In the genomic region with DNA sequence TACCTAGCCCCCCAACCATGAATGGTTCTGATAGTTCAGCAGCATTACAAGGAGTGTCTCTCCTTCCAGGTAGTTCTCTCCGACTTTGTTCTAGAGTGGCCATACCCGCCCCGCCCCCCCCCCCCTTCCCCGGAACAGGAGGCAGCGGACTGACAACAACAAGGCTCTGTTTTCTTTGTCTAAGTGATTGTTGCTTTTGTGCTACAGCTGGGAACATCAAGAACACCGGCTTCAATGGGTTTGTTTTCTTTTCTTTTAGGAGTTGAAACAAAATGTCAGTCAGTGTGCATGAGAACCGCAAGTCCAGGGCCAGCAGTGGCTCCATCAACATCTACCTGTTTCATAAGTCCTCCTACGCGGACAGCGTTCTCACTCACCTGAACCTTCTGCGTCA, we compare ENCODE assay signal across 10 mouse cellular contexts. TPM values are rescaled to one million over a fixed set of nuclear protein-coding genes. Genes with fewer than 3 reads are reported as not detected.
DNase-seq lines count a peak whose midpoint lies in the region; ATAC-seq and TF ChIP-seq lines count a peak whose summit lies in the region.
"Had no signal": no experiment of that assay in that cellular context is flagged by ENCODE, and none has a peak within 500 bp of the region (broad histone marks: within the 10 kb centered on the region; RNA-seq: fewer than 3 reads in every experiment).

No protein-coding gene starts in this region.

- H3K27me3 ChIP-seq in heart, embryonic 16.5 days (ENCODE audit: control insufficient read depth, insufficient read depth, low read length): 0 out of 2 replicates have a peak, but pooled peaks cover 2% of the 10 kb centered on the region
- no peaks in the 10 kb centered on the region for H3K27me3 ChIP-seq in heart, adult 2 months (ENCODE audit: control insufficient read depth, insufficient read depth, low read length)
- H3K27me3 ChIP-seq in forebrain, embryonic 16.5 days (replicated peaks; ENCODE audit: control insufficient read depth, insufficient read depth, low read length): no peaks in the 10 kb centered on the region
- H3K27me3 ChIP-seq in midbrain, embryonic 13.5 days: no peaks in the 10 kb centered on the region

- TF ChIP-seq CTCF in heart, adult 2 months (IDR thresholded peaks at IDR 0.05): no peak
- no peak for TF ChIP-seq CTCF in brain, embryonic 14.5 days (IDR thresholded peaks at IDR 0.05; ENCODE audit: borderline replicate concordance, extremely low read depth, insufficient read depth, insufficient read length)

- peaks cover 54% of the 10 kb centered on the region for H3K4me1 ChIP-seq in heart, embryonic 16.5 days (ENCODE audit: control insufficient read depth, insufficient read depth, low read length)
- H3K4me1 ChIP-seq in heart, adult 2 months (ENCODE audit: control insufficient read depth, insufficient read depth, low read length): peaks cover 28% of the 10 kb centered on the region
- peaks cover 71% of the 10 kb centered on the region for H3K4me1 ChIP-seq in forebrain, embryonic 16.5 days (replicated peaks; ENCODE audit: control insufficient read depth, insufficient read depth, low read length)
- H3K4me1 ChIP-seq in midbrain, embryonic 13.5 days (replicated peaks): peaks cover 89% of the 10 kb centered on the region

- no peaks in the 10 kb centered on the region for H3K9me3 ChIP-seq in heart, embryonic 16.5 days (replicated peaks; ENCODE audit: control insufficient read depth, low read length)
- no peaks in the 10 kb centered on the region for H3K9me3 ChIP-seq in forebrain, embryonic 16.5 days (ENCODE audit: control insufficient read depth, low read length)
- no peaks in the 10 kb centered on the region for H3K9me3 ChIP-seq in midbrain, embryonic 13.5 days

- intact Hi-C loops in heart, adult 2 months (cut with DNase I): loop anchor here (5.0 kb wide), 3 partner anchors 68 to 303 kb away; no protein-coding TSS in a partner anchor

- no peak overlapping the region for H3K9ac ChIP-seq in heart, embryonic 16.5 days (ENCODE audit: low read length)
- H3K9ac ChIP-seq in heart, adult 2 months (ENCODE audit: low read depth, low read length): no peak overlapping the region
- H3K9ac ChIP-seq in forebrain, embryonic 16.5 days (replicated peaks; ENCODE audit: low read depth, low read length): peak overlapping the region; percentile 97
- H3K9ac ChIP-seq in midbrain, embryonic 13.5 days (replicated peaks): peak overlapping the region; percentile 95

- H3K27ac ChIP-seq in heart, embryonic 16.5 days (ENCODE audit: low read length): no peak overlapping the region
- H3K27ac ChIP-seq in heart, adult 2 months: no peak overlapping the region
- H3K27ac ChIP-seq in forebrain, embryonic 16.5 days (ENCODE audit: low read length): peak overlapping the region; percentile 99
- no peak overlapping the region for H3K27ac ChIP-seq in midbrain, embryonic 13.5 days

- DNase-seq in heart, adult 2 months: no peak
- DNase-seq in brain, embryonic 14.5 days (ENCODE audit: low read depth): peak; percentile 32
- no peak for DNase-seq in cerebellum, postnatal 25 days
- no peak for DNase-seq in right cerebral cortex, adult 18-20 months
- no peak for DNase-seq in B cell, adult 2 months
- DNase-seq: cerebellum, postnatal 10 days; gastrocnemius, postnatal 36 days had no signal

- no peaks in the 10 kb centered on the region for H3K79me2 ChIP-seq in heart, adult 2 months (replicated peaks; ENCODE audit: control insufficient read depth, insufficient read depth, low read length)

- no peak for ATAC-seq in heart, embryonic 16.5 days (replicated peaks; ENCODE audit: extremely low read depth, insufficient read depth, low FRiP score)
- ATAC-seq in forebrain, embryonic 16.5 days: no peak
- no peak for ATAC-seq in midbrain, embryonic 13.5 days

- no peak for TF ChIP-seq EP300 in heart, adult 2 months (IDR thresholded peaks at IDR 0.05; ENCODE audit: insufficient read depth, low read depth, low read length)

- H3K4me2 ChIP-seq in heart, embryonic 16.5 days (ENCODE audit: low read depth, low read length): peak overlapping the region; percentile 99
- H3K4me2 ChIP-seq in forebrain, embryonic 16.5 days (ENCODE audit: low read length): peak overlapping the region; percentile 86
- peak overlapping the region; percentile 86 for H3K4me2 ChIP-seq in midbrain, embryonic 13.5 days (replicated peaks)

- 57% methylated on average over 11 of the region's 11 CpGs for WGBS in heart, embryonic 16.5 days
- WGBS in heart, adult 2 months: 57% methylated on average over 11 of the region's 11 CpGs
- WGBS in forebrain, embryonic 16.5 days: 30% methylated on average over 10 of the region's 11 CpGs
- 46% methylated on average over 11 of the region's 11 CpGs for whole genome bisulfite sequencing in midbrain, embryonic 13.5 days

- peaks cover 12% of the 10 kb centered on the region; the same call in 1 of the 2 replicates for H3K36me3 ChIP-seq in heart, embryonic 16.5 days (ENCODE audit: control insufficient read depth, insufficient read depth)
- peaks cover 4% of the 10 kb centered on the region for H3K36me3 ChIP-seq in heart, adult 2 months (ENCODE audit: control insufficient read depth, insufficient read depth, low read length)
- H3K36me3 ChIP-seq in forebrain, embryonic 16.5 days (ENCODE audit: control insufficient read depth, insufficient read depth): peaks cover 16% of the 10 kb centered on the region
- peaks cover 48% of the 10 kb centered on the region for H3K36me3 ChIP-seq in midbrain, embryonic 13.5 days

- TF ChIP-seq POLR2A in heart, adult 2 months (IDR thresholded peaks at IDR 0.05; ENCODE audit: insufficient read depth, low read depth, low read length): no peak
- TF ChIP-seq POLR2A in brain, embryonic 14.5 days (IDR thresholded peaks at IDR 0.05; ENCODE audit: borderline replicate concordance, extremely low read depth, insufficient read depth, insufficient read length, poor library complexity, severe bottlenecking): no peak

- no peak overlapping the region; the same call in 1 of the 2 replicates for H3K4me3 ChIP-seq in heart, embryonic 16.5 days (ENCODE audit: low read length)
- no peak overlapping the region for H3K4me3 ChIP-seq in heart, adult 2 months
- H3K4me3 ChIP-seq in forebrain, embryonic 16.5 days (replicated peaks; ENCODE audit: low read length): peak overlapping the region; percentile 91
- H3K4me3 ChIP-seq in midbrain, embryonic 13.5 days (replicated peaks): peak overlapping the region; percentile 96

RNA-seq across cellular contexts. Expression of gene Enc1, which starts 3.8 kb away (rescaled TPM):
- 4.7 and 4.9 TPM in 2 replicates for polyA plus RNA-seq in heart, embryonic 16.5 days (2015; fragmentation: Nextera tagmentation; extraction: Ambion mirVana)
- 1 to 10 TPM; 7.7 to 10.0 TPM for total RNA-seq in heart, adult 2 months (2021)
- polyA plus RNA-seq in heart, adult 2 months (2012; rRNA removed): 5.2 and 6.3 TPM in 2 replicates
- 249 and 303 TPM in 2 replicates for polyA plus RNA-seq in brain, embryonic 14.5 days (2012; rRNA removed)
- 133 and 143 TPM in 2 replicates for polyA plus RNA-seq in forebrain, embryonic 16.5 days (2015; fragmentation: Nextera tagmentation; extraction: Ambion mirVana)
- 50.2 and 52.1 TPM in 2 replicates for polyA plus RNA-seq in midbrain, embryonic 13.5 days (2015; fragmentation: Nextera tagmentation; extraction: Ambion mirVana)

RNA-seq across cellular contexts. Expression of gene Hexb, which starts 46.6 kb away (rescaled TPM):
- polyA plus RNA-seq in heart, embryonic 16.5 days (2015; fragmentation: Nextera tagmentation; extraction: Ambion mirVana): 37.0 and 46.5 TPM in 2 replicates
- total RNA-seq in heart, adult 2 months (2021): 10 to 100 TPM; 21.2 to 21.7 TPM
- 21.3 and 26.5 TPM in 2 replicates for polyA plus RNA-seq in heart, adult 2 months (2012; rRNA removed)
- 25.8 and 28.2 TPM in 2 replicates for polyA plus RNA-seq in brain, embryonic 14.5 days (2012; rRNA removed)
- polyA plus RNA-seq in forebrain, embryonic 16.5 days (2015; fragmentation: Nextera tagmentation; extraction: Ambion mirVana): 32.8 and 38.7 TPM in 2 replicates
- polyA plus RNA-seq in midbrain, embryonic 13.5 days (2015; fragmentation: Nextera tagmentation; extraction: Ambion mirVana): 26.1 and 26.4 TPM in 2 replicates

Comparison
In these comparisons a context has a peak if more than half of its experiments do, and no peak if none do; other contexts are left out.
1. H3K4me3 ChIP-seq: peak in forebrain, embryonic 16.5 days (single experiment) and midbrain, embryonic 13.5 days (single experiment); none in heart, embryonic 16.5 days (single experiment) and heart, adult 2 months (single experiment).
2. H3K9ac ChIP-seq: peak in forebrain, embryonic 16.5 days (single experiment) and midbrain, embryonic 13.5 days (single experiment); none in heart, embryonic 16.5 days (single experiment) and heart, adult 2 months (single experiment).
3. Peak in every context shown above with its lines, with median percentiles within 50 percentile points of each other: H3K4me2 ChIP-seq.